11 mouse cellular contexts compared by ENCODE assay signal in genomic region chr12:119390192-119390684, GRCm38 (mm10).
A peak's percentile ranks its signal among the peaks of the same experiment; 100 is the strongest.
DNase-seq lines count a peak whose midpoint lies in the region; ATAC-seq lines count a peak whose summit lies in the region.
"Had no signal": no experiment of that assay in that cellular context is flagged by ENCODE, and none has a peak within 500 bp of the region (broad histone marks: within the 10 kb centered on the region; RNA-seq: fewer than 3 reads in every experiment).

No protein-coding gene starts in this region.

- peak; percentile 93 for ATAC-seq in embryonic facial prominence, embryonic 14.5 days (ENCODE audit: low read depth)
- ATAC-seq in liver, embryonic 11.5 days (replicated peaks; ENCODE audit: low FRiP score): no peak
- ATAC-seq: hindbrain, postnatal 0 days had no signal

- peak; percentile 16 for DNase-seq in A20 (ENCODE audit: low read depth, low spot score)
- peak; percentile 84 for DNase-seq in embryonic facial prominence, embryonic 14.5 days (ENCODE audit: low spot score)
- DNase-seq in kidney, postnatal 25 days: peak; percentile 41 to 68
- peak; percentile 6 for DNase-seq in ovary, postnatal 10 days (ENCODE audit: low spot score)
- no peak for DNase-seq in liver, embryonic 11.5 days (ENCODE audit: low spot score)
- DNase-seq in gastrocnemius, postnatal 14 days: no peak
- no peak for DNase-seq in spleen, postnatal 14 days (ENCODE audit: low spot score in 2 of 2)
- DNase-seq in right cerebral cortex, postnatal 4 days: no peak
- DNase-seq: gastrocnemius, postnatal 25 days had no signal

- WGBS in embryonic facial prominence, embryonic 14.5 days: 33% methylated on average over 3 of the region's 3 CpGs
- WGBS in liver, embryonic 11.5 days: 46% methylated on average over 3 of the region's 3 CpGs

- no peak overlapping the region for H3K4me3 ChIP-seq in embryonic facial prominence, embryonic 14.5 days (ENCODE audit: low read depth, low read length)
- no peak overlapping the region for H3K4me3 ChIP-seq in liver, embryonic 11.5 days (ENCODE audit: low read depth, low read length)

- H3K4me1 ChIP-seq in embryonic facial prominence, embryonic 14.5 days (ENCODE audit: control insufficient read depth, insufficient read depth, low read length): peaks cover 6% of the 10 kb centered on the region; the same call in 1 of the 2 replicates
- H3K4me1 ChIP-seq in liver, embryonic 11.5 days (replicated peaks; ENCODE audit: control insufficient read depth, insufficient read depth, low read length): no peaks in the 10 kb centered on the region

- intact Hi-C loops in gastrocnemius, postnatal 14 days (cut with DNase I; ENCODE audit: low total_unique reads): no loop called here

- no peaks in the 10 kb centered on the region for H3K9me3 ChIP-seq in embryonic facial prominence, embryonic 14.5 days (ENCODE audit: control insufficient read depth, low read length)
- no peaks in the 10 kb centered on the region for H3K9me3 ChIP-seq in liver, embryonic 11.5 days (ENCODE audit: control insufficient read depth, low read length)

- H3K36me3 ChIP-seq in embryonic facial prominence, embryonic 14.5 days (ENCODE audit: control insufficient read depth, insufficient read depth, low read length): no peaks in the 10 kb centered on the region
- no peaks in the 10 kb centered on the region for H3K36me3 ChIP-seq in liver, embryonic 11.5 days (ENCODE audit: control insufficient read depth, insufficient read depth, low read length)

- H3K9ac ChIP-seq in embryonic facial prominence, embryonic 14.5 days (ENCODE audit: low read depth, low read length): no peak overlapping the region
- H3K9ac ChIP-seq in liver, embryonic 11.5 days (ENCODE audit: low read depth, low read length): no peak overlapping the region

- no peak overlapping the region; the same call in 1 of the 2 replicates for H3K27ac ChIP-seq in embryonic facial prominence, embryonic 14.5 days (replicated peaks; ENCODE audit: low read depth, low read length)
- H3K27ac ChIP-seq in liver, embryonic 11.5 days (ENCODE audit: low read depth, low read length): no peak overlapping the region
- H3K27ac ChIP-seq: hindbrain, postnatal 0 days; macrophage had no signal

- H3K4me2 ChIP-seq in embryonic facial prominence, embryonic 14.5 days (ENCODE audit: low read depth, low read length): no peak overlapping the region
- H3K4me2 ChIP-seq in liver, embryonic 11.5 days: no peak overlapping the region

- no peaks in the 10 kb centered on the region; the same call in 1 of the 2 replicates for H3K27me3 ChIP-seq in embryonic facial prominence, embryonic 14.5 days (replicated peaks; ENCODE audit: control insufficient read depth, insufficient read depth, low read length)
- no peaks in the 10 kb centered on the region for H3K27me3 ChIP-seq in liver, embryonic 11.5 days (replicated peaks; ENCODE audit: control insufficient read depth, insufficient read depth, low read length)

Comparison
In these comparisons a context has a peak if more than half of its experiments do, and no peak if none do; other contexts are left out.
1. DNase-seq: peak in A20 (single experiment), embryonic facial prominence, embryonic 14.5 days (single experiment), kidney, postnatal 25 days (2 of 2) and ovary, postnatal 10 days (single experiment); none in liver, embryonic 11.5 days (single experiment), gastrocnemius, postnatal 14 days (single experiment), spleen, postnatal 14 days (0 of 2) and right cerebral cortex, postnatal 4 days (single experiment).